Mouse (Mus musculus) MEL (cell line): Measurements from ENCODE around the gene Scgb1b27. TPM values are rescaled to one million over a fixed set of nuclear protein-coding genes. Genes with fewer than 3 reads are reported as not detected.
"Not testable (repeated sequence)": the region's sequence is repeated elsewhere in the genome, so short reads cannot be mapped to it uniquely, and the experiment has no call there.

Source experiments
- DNase-seq: peaks from one replicate; pipeline ENCODE4 v3.0.0; 2011; ENCODE audit warnings: low read depth, low spot score
- H3K27ac ChIP-seq: 2 replicates; pipeline ENCODE4 v1.5.1; 2012; ENCODE audit warnings: low read depth, mild to moderate bottlenecking, control low read depth, low read length, moderate library complexity; ENCODE audit not compliant: control insufficient read depth
- H3K27me3 ChIP-seq, 2 experiments: fragments of 150-350 bp in 1 of 2; sonication (generic) in 1 of 2; 2 replicates each; pipeline ENCODE4 v1.6.1; 2012; ENCODE audit warnings: low read length in 2 of 2, mild to moderate bottlenecking in 2 of 2, improper control_type of control experiment in 1 of 2, moderate library complexity in 1 of 2; ENCODE audit not compliant: insufficient read depth in 2 of 2, control insufficient read depth in 1 of 2
- H3K36me3 ChIP-seq, 2 experiments: 2 replicates each; pipeline ENCODE4 v1.6.1; 2012 to 2014; ENCODE audit warnings: low read length in 2 of 2, improper control_type of control experiment in 1 of 2, inconsistent platforms in 1 of 2, mild to moderate bottlenecking in 1 of 2; ENCODE audit not compliant: insufficient read depth in 2 of 2, control insufficient read depth in 1 of 2
- H3K4me1 ChIP-seq, 2 experiments: fragments of 150-350 bp in 1 of 2; sonication (generic) in 1 of 2; 2 replicates each; pipeline ENCODE4 v1.6.1; 2012; ENCODE audit warnings: low read length in 2 of 2, improper control_type of control experiment in 1 of 2, mild to moderate bottlenecking in 1 of 2; ENCODE audit not compliant: insufficient read depth in 2 of 2, control insufficient read depth in 1 of 2
- H3K4me3 ChIP-seq, 2 experiments: fragments of 150-350 bp in 1 of 2; sonication (generic) in 1 of 2; 2 replicates each; pipeline ENCODE4 v1.5.1; 2012; ENCODE audit warnings: low read depth in 2 of 2, low read length in 2 of 2, mild to moderate bottlenecking in 2 of 2, moderate library complexity in 2 of 2, control low read depth in 1 of 2, improper control_type of control experiment in 1 of 2; ENCODE audit not compliant: control insufficient read depth in 1 of 2, insufficient read depth in 1 of 2
- H3K79me2 ChIP-seq: 2 replicates; pipeline ENCODE4 v1.6.1; 2012; ENCODE audit warnings: mild to moderate bottlenecking, low read length, moderate library complexity; ENCODE audit not compliant: control insufficient read depth, poor library complexity, insufficient read depth
- H3K9ac ChIP-seq: 2 replicates; pipeline ENCODE4 v1.6.1; 2012; ENCODE audit warnings: low read depth, mild to moderate bottlenecking, control low read depth, low read length, moderate library complexity; ENCODE audit not compliant: control insufficient read depth, poor library complexity, severe bottlenecking
- H3K9me3 ChIP-seq: fragments of 150-350 bp; sonication (generic); replicated peaks from 2 replicates; pipeline ENCODE4 v1.6.1; 2012; ENCODE audit warnings: mild to moderate bottlenecking, low read length, improper control_type of control experiment, moderate library complexity; ENCODE audit not compliant: insufficient read depth
- CHD1 ChIP-seq: IDR thresholded peaks from 2 replicates; pipeline ENCODE4 v1.6.1; 2012; ENCODE audit warnings: low read depth, mild to moderate bottlenecking, inconsistent platforms, low read length, improper control_type of control experiment
- CHD2 ChIP-seq: IDR thresholded peaks from 2 replicates; pipeline ENCODE4 v1.6.1; 2011; ENCODE audit warnings: low read length, improper control_type of control experiment
- CTCF ChIP-seq, 3 experiments: IDR thresholded peaks in 2 of 3; conservative IDR thresholded peaks in 1 of 3; 2 replicates each; pipeline ENCODE4 v1.5.1; 2011 to 2012; ENCODE audit warnings: low read length in 3 of 3, low read depth in 2 of 3, mild to moderate bottlenecking in 2 of 3, improper control_type of control experiment in 1 of 3, inconsistent platforms in 1 of 3, mixed read lengths in 1 of 3, moderate library complexity in 1 of 3; ENCODE audit not compliant: control insufficient read depth in 1 of 3, insufficient read depth in 1 of 3, poor library complexity in 1 of 3, severe bottlenecking in 1 of 3
- ETS1 ChIP-seq: IDR thresholded peaks from 2 replicates; pipeline ENCODE4 v1.6.1; 2012; ENCODE audit warnings: low read depth, mild to moderate bottlenecking, inconsistent platforms, low read length, improper control_type of control experiment, moderate library complexity
- HCFC1 ChIP-seq: IDR thresholded peaks from 2 replicates; pipeline ENCODE4 v1.6.1; 2012; ENCODE audit warnings: low read depth, mild to moderate bottlenecking, inconsistent platforms, low read length, improper control_type of control experiment, moderate library complexity
- JUND ChIP-seq: IDR thresholded peaks from 2 replicates; pipeline ENCODE4 v1.6.1; 2011; ENCODE audit warnings: low read depth, mild to moderate bottlenecking, improper control_type of control experiment, low read length
- MEF2A ChIP-seq: IDR thresholded peaks from 2 replicates; pipeline ENCODE4 v1.6.1; 2014; ENCODE audit warnings: low read depth, mild to moderate bottlenecking, inconsistent platforms, low read length, improper control_type of control experiment; ENCODE audit not compliant: poor library complexity, insufficient replicate concordance, severe bottlenecking; ENCODE audit errors: extremely low read depth
- MXI1 ChIP-seq: IDR thresholded peaks from 2 replicates; pipeline ENCODE4 v1.6.1; 2011; ENCODE audit warnings: mild to moderate bottlenecking, low read depth, low read length, improper control_type of control experiment
- MYB ChIP-seq: IDR thresholded peaks from 2 replicates; pipeline ENCODE4 v1.6.1; 2011; ENCODE audit warnings: mild to moderate bottlenecking, low read depth, low read length, improper control_type of control experiment
- MYC ChIP-seq: IDR thresholded peaks from 2 replicates; pipeline ENCODE4 v1.6.1; 2011; ENCODE audit warnings: low read depth, mild to moderate bottlenecking, low read length, improper control_type of control experiment, moderate library complexity
- NELFE ChIP-seq: IDR thresholded peaks from 2 replicates; pipeline ENCODE4 v1.6.1; 2011; ENCODE audit warnings: low read depth, low read length, improper control_type of control experiment
- NRF1 ChIP-seq: IDR thresholded peaks from 2 replicates; pipeline ENCODE4 v1.6.1; 2014; ENCODE audit warnings: low read depth, mild to moderate bottlenecking, inconsistent platforms, low read length, improper control_type of control experiment, moderate library complexity; ENCODE audit not compliant: poor library complexity, insufficient read depth, severe bottlenecking
- POLR2AphosphoS5 ChIP-seq: IDR thresholded peaks from 2 replicates; pipeline ENCODE4 v1.6.1; 2012; ENCODE audit warnings: low read depth, borderline replicate concordance, mild to moderate bottlenecking, inconsistent platforms, low read length, moderate library complexity, mixed read lengths
- RCOR1 ChIP-seq: IDR thresholded peaks from 2 replicates; pipeline ENCODE4 v1.6.1; 2012; ENCODE audit warnings: low read depth, mild to moderate bottlenecking, inconsistent platforms, low read length, improper control_type of control experiment
- SIN3A ChIP-seq: IDR thresholded peaks from 2 replicates; pipeline ENCODE4 v1.6.1; 2012; ENCODE audit warnings: low read length, improper control_type of control experiment, inconsistent platforms
- SMC3 ChIP-seq: IDR thresholded peaks from 2 replicates; pipeline ENCODE4 v1.6.1; 2011; ENCODE audit warnings: low read depth, low read length, improper control_type of control experiment
- TAL1 ChIP-seq: IDR thresholded peaks from 2 replicates; pipeline ENCODE4 v1.6.1; 2012; ENCODE audit warnings: mild to moderate bottlenecking, inconsistent platforms, low read length, moderate library complexity, mixed read lengths
- TCF12 ChIP-seq: IDR thresholded peaks from 2 replicates; pipeline ENCODE4 v1.6.1; 2014; ENCODE audit warnings: low read depth, mild to moderate bottlenecking, inconsistent platforms, low read length, improper control_type of control experiment, moderate library complexity
- ZMIZ1 ChIP-seq: IDR thresholded peaks from 2 replicates; pipeline ENCODE4 v1.6.1; 2012; ENCODE audit warnings: low read depth, mild to moderate bottlenecking, inconsistent platforms, low read length, improper control_type of control experiment, moderate library complexity
- ZNF384 ChIP-seq: IDR thresholded peaks from 2 replicates; pipeline ENCODE4 v1.6.1; 2012; ENCODE audit warnings: low read depth, mild to moderate bottlenecking, inconsistent platforms, low read length, improper control_type of control experiment
- polyA plus RNA-seq, 2 experiments: library from polyadenylated mRNA; stranded (reverse) in 1 of 2; unstranded in 1 of 2; fragments of >175 nt in 1 of 2; fragments of >200 nt in 1 of 2; gene quantifications; 2 replicates each; pipeline versions ENCODE4 v1.2.1 to v1.2.4; 2012; ENCODE audit warnings: low replicate concordance in 2 of 2, low read depth in 1 of 2; ENCODE audit not compliant: insufficient read length in 2 of 2, insufficient read depth in 1 of 2, missing spikeins in 1 of 2
- total RNA-seq: library from RNA; depleted of rRNA; stranded (reverse); fragments of 300-350 nt; gene quantifications from 2 replicates; pipeline ENCODE4 v1.2.3, GENCODE M21; 2012; rRNA removed

The Scgb1b27 gene
- total RNA-seq (not detected in 2 replicates), polyA plus RNA-seq (not detected)

GRCm38 (mm10) chr7:34021183-34021582 lies at the start of gene Scgb1b27:
Scgb1b27 (plus strand) TSS chr7:34021483.
- not testable (repeated sequence) for H3K27me3 ChIP-seq, H3K9ac ChIP-seq, H3K9me3 ChIP-seq, DNase-seq, H3K27ac ChIP-seq, H3K79me2 ChIP-seq, H3K36me3 ChIP-seq, H3K4me1 ChIP-seq, H3K4me3 ChIP-seq

DNA sequence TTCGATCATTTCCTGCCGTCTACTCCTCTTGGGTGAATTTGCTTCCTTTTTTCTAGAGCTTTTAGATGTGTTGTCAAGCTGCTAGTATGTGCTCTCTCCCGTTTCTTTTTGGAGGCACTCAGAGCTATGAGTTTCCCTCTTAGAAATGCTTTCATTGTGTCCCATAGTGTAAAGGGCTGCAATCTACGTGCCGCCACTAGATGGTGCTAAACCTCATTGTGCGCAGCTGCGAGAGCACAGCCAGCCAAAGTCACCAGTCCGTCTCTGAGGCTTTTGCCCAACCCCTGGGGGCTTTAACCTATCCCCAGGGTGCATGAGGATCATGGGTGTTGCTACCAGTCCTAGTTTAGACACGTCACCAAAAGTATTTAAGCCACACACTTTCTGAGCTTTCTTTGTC lies 39.0 kb upstream of the Scgb1b27 start:
- not testable (repeated sequence) for H3K36me3 ChIP-seq, H3K79me2 ChIP-seq, H3K9me3 ChIP-seq, H3K4me3 ChIP-seq, H3K9ac ChIP-seq, H3K27me3 ChIP-seq, H3K27ac ChIP-seq, DNase-seq, H3K4me1 ChIP-seq

DNA sequence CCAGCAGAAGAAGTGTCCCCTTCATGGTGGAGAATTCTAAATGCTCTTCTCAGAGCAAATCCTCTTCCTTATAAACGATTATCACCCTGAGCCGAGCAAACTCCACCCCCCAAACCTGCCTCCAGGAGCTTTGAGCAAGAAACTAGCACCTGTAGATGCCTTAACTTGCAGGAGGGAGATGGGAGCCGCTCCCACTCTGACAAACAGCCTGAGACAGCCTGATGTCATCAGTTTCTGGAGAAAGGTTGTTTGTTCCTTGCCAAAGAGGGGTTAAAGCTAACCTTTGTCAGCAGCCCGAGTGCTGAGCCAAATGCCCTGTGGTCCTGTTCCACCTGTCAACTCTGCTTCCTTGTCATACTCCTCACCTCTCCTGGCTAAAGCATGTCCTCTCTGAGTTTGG lies 7.4 kb upstream of the Scgb1b27 start, which contains the start of gene Scgb2b27:
Gene Scgb2b27 (minus strand): TSS at position 101 of the 400 bp plus-strand sequence.
- H3K79me2 ChIP-seq = no peaks in the 10 kb centered on the region
- DNase-seq = no peak
- no peaks in the 10 kb centered on the region for H3K9me3 ChIP-seq
- H3K27me3 ChIP-seq = no peaks in the 10 kb centered on the region
- H3K4me3 ChIP-seq = no peak within 1 kb of the TSS
- TF ChIP-seq TAL1 (no peak), SIN3A (no peak), POLR2AphosphoS5 (no peak), NRF1 (no peak), CHD2 (no peak), JUND (no peak), MYC (no peak), MYB (no peak), ZMIZ1 (no peak), CHD1 (no peak), TCF12 (no peak), RCOR1 (no peak), ZNF384 (no peak), ETS1 (no peak), HCFC1 (no peak), NELFE (no peak), MXI1 (no peak), MEF2A (no peak), CTCF (IDR thresholded peaks at IDR 0.05 in 2 of 3, conservative IDR thresholded peaks at IDR 0.05 in 1 of 3; ENCODE audit: control insufficient read depth in 1 of 3, insufficient read depth in 1 of 3, low read depth in 2 of 3, low read length in 3 of 3, poor library complexity in 1 of 3, severe bottlenecking in 1 of 3) (no peak), SMC3 (no peak)
- TF ChIP-seq, all 39 proteins: peak for 0
- H3K36me3 ChIP-seq = no peaks in the 10 kb centered on the region
- no peaks in the 10 kb centered on the region for H3K4me1 ChIP-seq
- H3K9ac ChIP-seq = no peak within 1 kb of the TSS
- no peak within 1 kb of the TSS for H3K27ac ChIP-seq
